Mouse (Mus musculus) left cerebral cortex, adult 2 months (tissue): ENCODE data around the gene Jak3. TPM values are rescaled to one million over a fixed set of nuclear protein-coding genes. Genes with fewer than 3 reads are reported as not detected.

Experiments used
- DNase-seq, 2 experiments: peaks; one replicate each; pipeline ENCODE4 v3.0.0; 2021 to 2022; ENCODE audit warnings: low spot score in 2 of 2, mixed read lengths in 1 of 2; ENCODE audit errors: extremely low spot score in 1 of 2
- H3K27ac ChIP-seq: fragments of 200-600 bp; 2 replicates; pipeline ENCODE4 v1.8.1; 2022
- H3K4me3 ChIP-seq: fragments of 200-600 bp; 2 replicates; pipeline ENCODE4 v1.8.1; 2022
- CTCF ChIP-seq: fragments of 200-600 bp; IDR thresholded peaks from 2 replicates; pipeline ENCODE4 v1.8.1; 2022; ENCODE audit warnings: antibody characterized with exemption, mild to moderate bottlenecking, moderate library complexity
- intact Hi-C: fragments of 180-260 bp; cut with DNase I; formaldehyde crosslinking; loops from one replicate; pipeline ENCODE4 v1.15.1; 2025
- total RNA-seq, 2 experiments: library from RNA; stranded (reverse); gene quantifications; 2 replicates each; pipeline ENCODE4 v1.2.3; 2021

Gene Jak3
- total RNA-seq, 2 experiments from 2014 or later, result 5.5 to 5.8 TPM

DNA sequence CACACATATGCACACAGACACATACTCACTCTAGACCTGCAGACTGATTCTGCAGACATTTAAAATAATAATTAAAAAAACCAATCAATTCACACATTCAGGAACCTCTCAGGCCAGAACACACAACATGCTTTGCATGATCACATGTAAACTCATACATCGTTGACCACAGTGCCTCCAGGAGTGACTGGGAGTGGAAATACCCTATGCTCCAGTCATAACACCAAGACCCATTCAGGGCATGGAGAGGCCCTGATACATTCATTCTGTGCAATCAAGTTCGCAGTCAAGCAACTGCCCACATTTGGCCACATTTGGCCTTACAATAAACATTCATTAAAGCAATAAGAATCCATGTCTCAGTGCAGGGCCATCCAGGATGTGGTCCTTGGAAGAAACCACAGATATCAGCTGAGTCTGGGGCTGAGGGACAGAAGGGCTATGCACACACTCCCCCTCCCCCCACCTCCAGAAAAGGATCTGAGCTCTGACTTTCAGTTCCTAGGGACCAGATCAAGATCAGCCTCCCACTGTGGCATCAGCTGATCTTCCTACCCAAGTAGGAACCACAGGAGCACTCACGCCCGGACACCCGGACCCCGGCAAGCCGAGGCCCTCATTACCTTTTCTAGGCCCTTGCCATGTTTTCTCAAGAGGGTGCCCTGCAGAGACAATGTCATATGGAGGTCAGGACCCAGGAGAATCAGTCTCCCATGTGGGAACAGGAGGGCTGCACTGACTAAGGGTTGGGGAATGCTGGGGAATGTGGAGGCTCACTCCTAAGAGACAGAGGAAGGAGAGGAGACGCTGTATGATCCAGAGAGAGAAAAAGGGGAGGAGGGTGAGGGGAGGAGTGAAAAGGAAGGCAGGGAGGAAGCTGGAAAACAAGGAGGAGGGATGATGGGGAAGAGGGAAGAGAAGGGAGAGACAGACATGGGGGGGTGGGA lies 38.7 kb upstream of the Jak3 start:
- H3K27ac ChIP-seq, result no peak overlapping the region
- no peak for TF ChIP-seq CTCF
- no peak for DNase-seq
- intact Hi-C loops, result no loop called here
- H3K4me3 ChIP-seq, result no peak overlapping the region

GRCm38 (mm10) chr8:71638321-71638720 lies 37.8 kb upstream of the Jak3 start:
- no peak for TF ChIP-seq CTCF
- no peak for DNase-seq
- Histone ChIP-seq H3K4me3 (no peak overlapping the region), H3K27ac (no peak overlapping the region)
- intact Hi-C loops, result no loop called here

GRCm38 (mm10) chr8:71639318-71639717 lies 36.8 kb upstream of the Jak3 start:
- intact Hi-C loops, result no loop called here
- no peak for DNase-seq

GRCm38 (mm10) chr8:71645510-71645909 lies 30.6 kb upstream of the Jak3 start:
- no peak for TF ChIP-seq CTCF

More at GRCm38 (mm10) chr8:71639318-71639717, 36.8 kb upstream of the Jak3 start:
- Histone ChIP-seq H3K4me3 (no peak overlapping the region), H3K27ac (no peak overlapping the region)
- no peak for TF ChIP-seq CTCF

GRCm38 (mm10) chr8:71654600-71654999 lies 21.5 kb upstream of the Jak3 start:
- H3K27ac ChIP-seq, result no peak overlapping the region
- H3K4me3 ChIP-seq, result no peak overlapping the region
- intact Hi-C loops, result no loop called here
- no peak for DNase-seq
- no peak for TF ChIP-seq CTCF

More at GRCm38 (mm10) chr8:71645510-71645909, 30.6 kb upstream of the Jak3 start:
- intact Hi-C loops, result no loop called here
- Histone ChIP-seq H3K4me3 (no peak overlapping the region), H3K27ac (no peak overlapping the region)
- no peak for DNase-seq

GRCm38 (mm10) chr8:71657816-71658215 lies 18.3 kb upstream of the Jak3 start:
- Histone ChIP-seq H3K4me3 (no peak overlapping the region), H3K27ac (no peak overlapping the region)
- TF ChIP-seq CTCF, result no peak
- intact Hi-C loops, result no loop called here
- no peak for DNase-seq

GRCm38 (mm10) chr8:71658515-71659049 lies 17.5 kb upstream of the Jak3 start:
- no peak for DNase-seq
- no peak overlapping the region for H3K4me3 ChIP-seq
- intact Hi-C loops, result no loop called here

GRCm38 (mm10) chr8:71659751-71660150 lies 16.3 kb upstream of the Jak3 start:
- Histone ChIP-seq H3K4me3 (no peak overlapping the region), H3K27ac (no peak overlapping the region)
- intact Hi-C loops, result loop anchor here (1.0 kb wide), 1 partner anchor 98 kb away; no protein-coding TSS in a partner anchor
- no peak for DNase-seq
- TF ChIP-seq CTCF, result no peak

More at GRCm38 (mm10) chr8:71658515-71659049, 17.5 kb upstream of the Jak3 start:
- no peak overlapping the region for H3K27ac ChIP-seq
- no peak for TF ChIP-seq CTCF

DNA sequence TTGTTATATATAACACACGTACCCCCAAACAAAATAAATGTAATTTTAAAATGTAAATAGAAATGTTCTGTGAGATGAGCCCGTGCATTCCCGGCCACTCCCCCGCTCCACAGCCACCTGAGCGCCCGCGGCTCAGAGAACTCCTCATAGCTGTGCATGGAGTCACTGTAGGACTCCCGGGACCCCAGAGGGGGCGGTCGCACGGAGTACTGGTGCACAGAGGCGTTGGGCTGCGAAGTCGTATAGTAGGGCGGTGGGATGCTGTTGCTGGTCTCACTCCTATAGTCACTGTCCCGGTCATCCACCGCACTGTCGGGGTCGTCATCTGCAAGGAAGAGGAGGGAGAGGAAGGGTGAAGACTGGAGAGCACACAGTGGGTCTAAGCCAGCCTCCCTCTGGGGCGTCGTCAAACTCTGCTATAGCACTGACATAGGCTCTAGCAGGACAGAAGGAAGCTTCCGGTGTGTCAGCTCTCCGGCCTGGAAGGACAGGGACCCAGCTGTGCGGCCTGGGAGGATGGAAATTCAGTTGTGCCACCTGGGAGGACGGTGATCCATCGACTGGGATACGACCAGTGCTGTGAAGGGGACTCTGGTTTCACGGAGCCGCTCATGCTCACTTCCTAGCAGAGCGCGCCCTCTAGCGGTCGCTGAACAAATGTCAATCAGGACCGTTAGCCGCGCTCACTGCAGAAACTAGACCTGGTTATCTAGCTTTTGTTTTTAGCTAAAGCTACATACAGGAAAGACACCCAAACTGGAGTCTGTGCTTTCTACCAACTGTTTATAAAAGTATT lies 15.6 kb upstream of the Jak3 start:
- no peak overlapping the region for H3K27ac ChIP-seq
- peak; percentile 84 to 87 for DNase-seq
- no peak overlapping the region for H3K4me3 ChIP-seq
- peak; percentile 97 for TF ChIP-seq CTCF
- intact Hi-C loops, result loop anchor here (1.0 kb wide), 1 partner anchor 99 kb away; no protein-coding TSS in a partner anchor

GRCm38 (mm10) chr8:71665331-71666130 lies 10.6 kb upstream of the Jak3 start:
- intact Hi-C loops, result no loop called here
- DNase-seq, result no peak
- TF ChIP-seq CTCF, result no peak
- no peak overlapping the region for H3K4me3 ChIP-seq
- H3K27ac ChIP-seq, result no peak overlapping the region

DNA sequence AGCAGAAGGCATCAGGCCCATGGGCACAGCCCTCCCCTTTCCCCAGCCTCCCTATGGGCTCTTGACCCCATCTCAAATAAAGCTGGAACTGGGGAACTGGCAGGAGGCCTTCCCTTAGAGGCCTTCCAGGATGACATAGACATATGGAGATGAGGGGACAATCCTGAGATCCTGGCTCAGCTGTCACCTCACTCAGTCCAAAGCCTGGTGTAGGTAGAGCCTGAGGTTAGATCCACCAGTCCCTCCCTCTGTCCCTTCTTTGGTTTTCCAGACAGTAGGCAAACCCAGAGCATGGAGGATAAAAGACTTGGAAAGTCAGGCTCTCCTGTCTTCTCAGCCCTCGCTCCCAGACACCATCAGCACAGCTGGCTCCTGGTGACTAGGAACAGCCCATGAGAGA lies 9.2 kb upstream of the Jak3 start:
- DNase-seq, result no peak
- no peak overlapping the region for H3K27ac ChIP-seq
- no peak overlapping the region for H3K4me3 ChIP-seq
- intact Hi-C loops, result no loop called here
- no peak for TF ChIP-seq CTCF
